Comparison of ENCODE assay signal across 20 mouse cellular contexts in the genomic region with DNA sequence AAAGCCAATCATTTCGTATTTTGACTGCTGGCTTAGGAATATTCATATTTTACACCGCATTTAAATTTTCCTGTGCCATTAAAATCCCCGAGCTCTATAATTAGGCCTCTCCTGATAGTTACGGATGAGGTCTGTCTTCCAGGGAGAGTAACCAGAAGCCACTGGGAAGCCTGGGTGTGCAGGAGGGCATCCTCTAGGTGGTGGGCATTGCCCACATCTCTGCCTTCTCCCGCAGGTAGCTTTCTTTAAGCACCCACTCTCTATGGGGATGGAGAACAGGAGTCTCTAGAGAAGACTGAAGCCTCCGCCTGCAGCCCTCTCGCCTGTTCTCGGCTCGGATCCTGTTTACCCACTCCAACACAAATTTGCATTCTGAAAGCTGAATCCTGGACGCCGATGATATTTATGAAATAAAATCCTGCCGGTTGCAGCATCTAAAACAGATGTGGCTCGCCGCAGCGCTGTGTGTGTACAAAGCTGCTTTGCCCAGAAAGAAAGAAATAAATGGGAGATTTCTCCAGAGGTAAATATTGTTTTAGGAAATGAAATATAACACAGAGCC.
DNase-seq lines count a peak whose midpoint lies in the region; ATAC-seq and TF ChIP-seq lines count a peak whose summit lies in the region.
"Had no signal": no experiment of that assay in that cellular context is flagged by ENCODE, and none has a peak within 500 bp of the region (broad histone marks: within the 10 kb centered on the region; RNA-seq: fewer than 3 reads in every experiment).

No protein-coding gene starts in this region.

- H3K9ac ChIP-seq in forebrain, postnatal 0 days: no peak overlapping the region
- H3K9ac ChIP-seq in embryonic facial prominence, embryonic 13.5 days: 0 out of 2 replicates have a peak overlapping the region, but pooled peaks have one; percentile 4
- H3K9ac ChIP-seq in midbrain, postnatal 0 days (replicated peaks; ENCODE audit: low read length, poor library complexity, severe bottlenecking): no peak overlapping the region
- H3K9ac ChIP-seq: limb, embryonic 13.5 days; liver, embryonic 15.5 days had no signal

- WGBS in forebrain, postnatal 0 days: 54% methylated on average over 15 of the region's 15 CpGs
- 88% methylated on average over 15 of the region's 15 CpGs for WGBS in forebrain, embryonic 10.5 days
- 33% methylated on average over 15 of the region's 15 CpGs for WGBS in embryonic facial prominence, embryonic 13.5 days
- 59% methylated on average over 15 of the region's 15 CpGs for WGBS in midbrain, postnatal 0 days

- no peak for ATAC-seq in forebrain, postnatal 0 days
- no peak for ATAC-seq in embryonic facial prominence, embryonic 13.5 days (ENCODE audit: insufficient number of reproducible peaks, insufficient read depth, low FRiP score, low TSS enrichment, low read depth)
- ATAC-seq in midbrain, postnatal 0 days (ENCODE audit: low FRiP score): no peak
- ATAC-seq: intestine, embryonic 16.5 days; lung, postnatal 0 days had no signal

- peaks cover 7% of the 10 kb centered on the region; the same call in 1 of the 2 replicates for H3K4me1 ChIP-seq in forebrain, postnatal 0 days (ENCODE audit: insufficient read depth)
- peaks cover 17% of the 10 kb centered on the region for H3K4me1 ChIP-seq in forebrain, embryonic 10.5 days
- peaks cover 27% of the 10 kb centered on the region for H3K4me1 ChIP-seq in embryonic facial prominence, embryonic 13.5 days
- H3K4me1 ChIP-seq in midbrain, postnatal 0 days (ENCODE audit: insufficient read depth, low read length): no peaks in the 10 kb centered on the region
- H3K4me1 ChIP-seq: limb, embryonic 13.5 days; liver, embryonic 15.5 days had no signal

- peak overlapping the region; percentile 22 for H3K4me2 ChIP-seq in forebrain, postnatal 0 days (ENCODE audit: low read depth)
- H3K4me2 ChIP-seq in embryonic facial prominence, embryonic 13.5 days: peak overlapping the region; percentile 52
- peak overlapping the region; percentile 1; the same call in 1 of the 2 replicates for H3K4me2 ChIP-seq in midbrain, postnatal 0 days (ENCODE audit: low read depth, low read length, poor library complexity, severe bottlenecking)
- H3K4me2 ChIP-seq: heart, embryonic 11.5 days; limb, embryonic 13.5 days; liver, embryonic 15.5 days had no signal

- H3K27me3 ChIP-seq in forebrain, postnatal 0 days (ENCODE audit: insufficient read depth, low read length): no peaks in the 10 kb centered on the region
- 0 out of 2 replicates have a peak, but pooled peaks cover 4% of the 10 kb centered on the region for H3K27me3 ChIP-seq in forebrain, embryonic 10.5 days (ENCODE audit: poor library complexity, severe bottlenecking)
- H3K27me3 ChIP-seq in embryonic facial prominence, embryonic 13.5 days: peaks cover 8% of the 10 kb centered on the region; the same call in 1 of the 2 replicates
- no peaks in the 10 kb centered on the region for H3K27me3 ChIP-seq in midbrain, postnatal 0 days (ENCODE audit: insufficient read depth, low read length)
- H3K27me3 ChIP-seq: liver, embryonic 15.5 days had no signal

- H3K27ac ChIP-seq in forebrain, postnatal 0 days (ENCODE audit: low read depth, low read length): peak overlapping the region; percentile 58
- no peak overlapping the region for H3K27ac ChIP-seq in forebrain, embryonic 10.5 days
- H3K27ac ChIP-seq in embryonic facial prominence, embryonic 13.5 days: peak overlapping the region; percentile 13; the same call in 1 of the 2 replicates
- H3K27ac ChIP-seq in midbrain, postnatal 0 days (ENCODE audit: low read depth, low read length): no peak overlapping the region
- H3K27ac ChIP-seq: limb, embryonic 13.5 days; liver, embryonic 15.5 days had no signal

- H3K9me3 ChIP-seq in forebrain, postnatal 0 days (ENCODE audit: low read length): no peaks in the 10 kb centered on the region
- no peaks in the 10 kb centered on the region; the same call in 1 of the 2 replicates for H3K9me3 ChIP-seq in forebrain, embryonic 10.5 days
- H3K9me3 ChIP-seq in embryonic facial prominence, embryonic 13.5 days: no peaks in the 10 kb centered on the region
- no peaks in the 10 kb centered on the region for H3K9me3 ChIP-seq in midbrain, postnatal 0 days (ENCODE audit: low read length)
- H3K9me3 ChIP-seq: limb, embryonic 13.5 days; liver, embryonic 15.5 days had no signal

- no peak overlapping the region for H3K4me3 ChIP-seq in forebrain, postnatal 0 days (ENCODE audit: low read depth, low read length)
- H3K4me3 ChIP-seq in forebrain, embryonic 10.5 days: no peak overlapping the region
- no peak overlapping the region for H3K4me3 ChIP-seq in embryonic facial prominence, embryonic 13.5 days
- H3K4me3 ChIP-seq in midbrain, postnatal 0 days (ENCODE audit: low read depth, low read length): no peak overlapping the region
- H3K4me3 ChIP-seq: limb, embryonic 13.5 days; liver, embryonic 15.5 days had no signal

- peak; percentile 43 for DNase-seq in forebrain, postnatal 0 days
- no peak for DNase-seq in forebrain, embryonic 10.5 days (ENCODE audit: extremely low spot score, low spot score)
- DNase-seq in left cerebral cortex, postnatal 36 days (ENCODE audit: low spot score in 2 of 2): peak; percentile 9 to 11
- DNase-seq in left cerebral cortex, adult 8-10 months (ENCODE audit: low spot score in 2 of 2): no peak
- DNase-seq in midbrain, postnatal 0 days (ENCODE audit: low spot score): no peak
- DNase-seq in thymus, postnatal 25 days: no peak
- DNase-seq: adrenal gland, postnatal 10 days; B cell, adult 2 months; cerebellum, adult 2 months; gastrocnemius, postnatal 36 days; heart, postnatal 14 days; layer of hippocampus, postnatal 36 days; spleen, adult 18-20 months; thymus, adult 2 months had no signal

- no peak for TF ChIP-seq CTCF in forebrain, postnatal 0 days (IDR thresholded peaks at IDR 0.05; ENCODE audit: low read depth)
- no peak for TF ChIP-seq CTCF in midbrain, postnatal 0 days (IDR thresholded peaks at IDR 0.05)

- H3K36me3 ChIP-seq in forebrain, postnatal 0 days (ENCODE audit: insufficient read depth): no peaks in the 10 kb centered on the region
- H3K36me3 ChIP-seq in forebrain, embryonic 10.5 days (replicated peaks): no peaks in the 10 kb centered on the region
- H3K36me3 ChIP-seq in embryonic facial prominence, embryonic 13.5 days: no peaks in the 10 kb centered on the region
- no peaks in the 10 kb centered on the region for H3K36me3 ChIP-seq in midbrain, postnatal 0 days (ENCODE audit: insufficient read depth, low read length)
- H3K36me3 ChIP-seq: limb, embryonic 13.5 days; liver, embryonic 15.5 days had no signal

- intact Hi-C loops in left cerebral cortex, postnatal 36 days (cut with DNase I): no loop called here

Comparison
In these comparisons a context has a peak if more than half of its experiments do, and no peak if none do; other contexts are left out.
1. DNase-seq: peak in forebrain, postnatal 0 days (single experiment) and left cerebral cortex, postnatal 36 days (2 of 2); none in forebrain, embryonic 10.5 days (single experiment), left cerebral cortex, adult 8-10 months (0 of 2), midbrain, postnatal 0 days (single experiment) and thymus, postnatal 25 days (single experiment).
2. H3K27ac ChIP-seq: peak in forebrain, postnatal 0 days (single experiment) and embryonic facial prominence, embryonic 13.5 days (single experiment); none in forebrain, embryonic 10.5 days (single experiment) and midbrain, postnatal 0 days (single experiment).
3. H3K4me2 ChIP-seq: peak in every context shown above with its lines; median percentile 52 in embryonic facial prominence, embryonic 13.5 days; 22 in forebrain, postnatal 0 days; 1 in midbrain, postnatal 0 days.